In genomic region chr5:136863961-136864674, GRCm38 (mm10) we compare ENCODE assay signal across 8 mouse cellular contexts. TPM values are rescaled to one million over a fixed set of nuclear protein-coding genes. Genes with fewer than 3 reads are reported as not detected.
DNase-seq lines count a peak whose midpoint lies in the region; ATAC-seq lines count a peak whose summit lies in the region.

No protein-coding gene starts in this region.

- peaks cover 18% of the 10 kb centered on the region for H3K36me3 ChIP-seq in embryonic facial prominence, embryonic 12.5 days
- H3K36me3 ChIP-seq in heart, embryonic 11.5 days (ENCODE audit: control insufficient read depth, insufficient read depth, low read length) = no peaks in the 10 kb centered on the region
- H3K36me3 ChIP-seq in liver, embryonic 12.5 days = no peaks in the 10 kb centered on the region
- no peaks in the 10 kb centered on the region for H3K36me3 ChIP-seq in neural tube, embryonic 14.5 days (ENCODE audit: control insufficient read depth, insufficient read depth, low read length)

- peak; percentile 61 for ATAC-seq in embryonic facial prominence, embryonic 12.5 days (ENCODE audit: insufficient number of reproducible peaks, insufficient read depth, low FRiP score, low TSS enrichment)
- ATAC-seq in heart, embryonic 11.5 days (replicated peaks; ENCODE audit: insufficient number of reproducible peaks, low FRiP score, low TSS enrichment) = peak; percentile 80
- peak; percentile 54; the same call in 1 of the 2 replicates for ATAC-seq in liver, embryonic 12.5 days
- ATAC-seq in neural tube, embryonic 14.5 days (ENCODE audit: low read depth) = peak; percentile 49; the same call in 1 of the 2 replicates

- H3K27me3 ChIP-seq in embryonic facial prominence, embryonic 12.5 days = no peaks in the 10 kb centered on the region
- H3K27me3 ChIP-seq in heart, embryonic 11.5 days (ENCODE audit: control insufficient read depth, insufficient read depth, low read length) = no peaks in the 10 kb centered on the region; the same call in 1 of the 2 replicates
- no peaks in the 10 kb centered on the region for H3K27me3 ChIP-seq in liver, embryonic 12.5 days (replicated peaks)
- no peaks in the 10 kb centered on the region for H3K27me3 ChIP-seq in neural tube, embryonic 14.5 days (ENCODE audit: control insufficient read depth, insufficient read depth, low read length)

- H3K4me2 ChIP-seq in embryonic facial prominence, embryonic 12.5 days (replicated peaks) = peak overlapping the region; percentile 36
- peak overlapping the region; percentile 52 for H3K4me2 ChIP-seq in heart, embryonic 11.5 days
- peak overlapping the region; percentile 20 for H3K4me2 ChIP-seq in liver, embryonic 12.5 days
- H3K4me2 ChIP-seq in neural tube, embryonic 14.5 days (ENCODE audit: low read depth, low read length) = 0 out of 2 replicates have a peak overlapping the region, but pooled peaks have one; percentile 12

- H3K4me1 ChIP-seq in embryonic facial prominence, embryonic 12.5 days = peaks cover 61% of the 10 kb centered on the region
- H3K4me1 ChIP-seq in heart, embryonic 11.5 days (ENCODE audit: control insufficient read depth, insufficient read depth, low read length) = peaks cover 33% of the 10 kb centered on the region
- H3K4me1 ChIP-seq in liver, embryonic 12.5 days = peaks cover 22% of the 10 kb centered on the region
- peaks cover 15% of the 10 kb centered on the region for H3K4me1 ChIP-seq in neural tube, embryonic 14.5 days (ENCODE audit: control insufficient read depth, insufficient read depth, low read length)

- DNase-seq in adrenal gland, postnatal 10 days = peak; percentile 37
- DNase-seq in adrenal gland, adult 8-10 months = no peak
- peak; percentile 49 for DNase-seq in kidney, adult 11 months
- peak; percentile 88 to 91 for DNase-seq in thymus, postnatal 36 days

- peaks cover 7% of the 10 kb centered on the region; the same call in 1 of the 2 replicates for H3K9me3 ChIP-seq in embryonic facial prominence, embryonic 12.5 days
- no peaks in the 10 kb centered on the region for H3K9me3 ChIP-seq in heart, embryonic 11.5 days (replicated peaks; ENCODE audit: control insufficient read depth, low read length)
- no peaks in the 10 kb centered on the region for H3K9me3 ChIP-seq in liver, embryonic 12.5 days (replicated peaks)
- no peaks in the 10 kb centered on the region for H3K9me3 ChIP-seq in neural tube, embryonic 14.5 days (ENCODE audit: control insufficient read depth, low read length)

- H3K9ac ChIP-seq in embryonic facial prominence, embryonic 12.5 days = peak overlapping the region; percentile 31; the same call in 1 of the 2 replicates
- peak overlapping the region; percentile 43; the same call in 1 of the 2 replicates for H3K9ac ChIP-seq in heart, embryonic 11.5 days (ENCODE audit: low read depth, low read length)
- H3K9ac ChIP-seq in liver, embryonic 12.5 days = no peak overlapping the region
- H3K9ac ChIP-seq in neural tube, embryonic 14.5 days (replicated peaks; ENCODE audit: low read depth, low read length) = no peak overlapping the region

- WGBS in embryonic facial prominence, embryonic 12.5 days = 7% methylated on average over 14 of the region's 14 CpGs
- 5% methylated on average over 14 of the region's 14 CpGs for WGBS in heart, embryonic 11.5 days (ENCODE audit: insufficient replicate concordance)
- WGBS in liver, embryonic 12.5 days (ENCODE audit: insufficient replicate concordance) = 7% methylated on average over 14 of the region's 14 CpGs
- WGBS in neural tube, embryonic 14.5 days = 16% methylated on average over 14 of the region's 14 CpGs

- peak overlapping the region; percentile 13; the same call in 1 of the 2 replicates for H3K4me3 ChIP-seq in embryonic facial prominence, embryonic 12.5 days
- H3K4me3 ChIP-seq in heart, embryonic 11.5 days (ENCODE audit: low read depth, low read length) = no peak overlapping the region
- no peak overlapping the region for H3K4me3 ChIP-seq in liver, embryonic 12.5 days
- H3K4me3 ChIP-seq in neural tube, embryonic 14.5 days (ENCODE audit: low read depth, low read length) = no peak overlapping the region

- H3K27ac ChIP-seq in embryonic facial prominence, embryonic 12.5 days = peak overlapping the region; percentile 98
- peak overlapping the region; percentile 88 for H3K27ac ChIP-seq in heart, embryonic 11.5 days (ENCODE audit: low read depth, low read length)
- peak overlapping the region; percentile 66 for H3K27ac ChIP-seq in liver, embryonic 12.5 days
- H3K27ac ChIP-seq in neural tube, embryonic 14.5 days (ENCODE audit: low read depth, low read length) = peak overlapping the region; percentile 40; the same call in 1 of the 2 replicates

RNA-seq across cellular contexts. Expression of gene Col26a1, which starts 18.9 kb away (rescaled TPM):
- total RNA-seq in adrenal gland, postnatal 10 days (2021) = 1 to 10 TPM; 6.7 to 8.3 TPM
- 1 to 10 TPM in 2 of 4 experiments, under 1 TPM in 2; 0.22 to 1.4 (median 0.94) TPM for total RNA-seq in adrenal gland, adult 8-10 months (2022)
- 239 and 242 TPM in 2 replicates for polyA plus RNA-seq in embryonic facial prominence, embryonic 12.5 days (2016; fragmentation: Nextera tagmentation; extraction: Ambion mirVana)
- 13.3 and 16.3 TPM in 2 replicates for polyA plus RNA-seq in heart, embryonic 11.5 days (2014; fragmentation: Nextera tagmentation; extraction: Ambion mirVana)
- polyA plus RNA-seq in liver, embryonic 12.5 days (2016; fragmentation: Nextera tagmentation; extraction: Ambion mirVana) = 2.6 and 4.0 TPM in 2 replicates
- 12.6 and 22.7 TPM in 2 replicates for polyA plus RNA-seq in neural tube, embryonic 14.5 days (2014; fragmentation: Nextera tagmentation; extraction: Ambion mirVana)

RNA-seq across cellular contexts. Expression of gene Ift22, which starts 43.8 kb away (rescaled TPM):
- total RNA-seq in adrenal gland, postnatal 10 days (2021) = 10 to 100 TPM; 24.5 to 27.5 TPM
- total RNA-seq in adrenal gland, adult 8-10 months (2022) = 10 to 100 TPM; 30.5 to 53.5 (median 41.9) TPM
- polyA plus RNA-seq in embryonic facial prominence, embryonic 12.5 days (2016; fragmentation: Nextera tagmentation; extraction: Ambion mirVana) = 67.9 and 70.2 TPM in 2 replicates
- polyA plus RNA-seq in heart, embryonic 11.5 days (2014; fragmentation: Nextera tagmentation; extraction: Ambion mirVana) = 41.4 and 45.5 TPM in 2 replicates
- polyA plus RNA-seq in liver, embryonic 12.5 days (2016; fragmentation: Nextera tagmentation; extraction: Ambion mirVana) = 15.4 and 15.7 TPM in 2 replicates
- polyA plus RNA-seq in neural tube, embryonic 14.5 days (2014; fragmentation: Nextera tagmentation; extraction: Ambion mirVana) = 113 and 119 TPM in 2 replicates

Comparison
In these comparisons a context has a peak if more than half of its experiments do, and no peak if none do; other contexts are left out.
1. H3K27ac ChIP-seq: peak in every context shown above with its lines; median percentile 98 in embryonic facial prominence, embryonic 12.5 days; 88 in heart, embryonic 11.5 days; 66 in liver, embryonic 12.5 days; 40 in neural tube, embryonic 14.5 days.
2. H3K9ac ChIP-seq: peak in embryonic facial prominence, embryonic 12.5 days (single experiment) and heart, embryonic 11.5 days (single experiment); none in liver, embryonic 12.5 days (single experiment) and neural tube, embryonic 14.5 days (single experiment).
3. RNA of gene Col26a1, which starts 18.9 kb away (polyA plus RNA-seq): 239 to 242 TPM in embryonic facial prominence, embryonic 12.5 days; 13.3 to 16.3 TPM in heart, embryonic 11.5 days, 12.6 to 22.7 TPM in neural tube, embryonic 14.5 days and 2.6 to 4.0 TPM in liver, embryonic 12.5 days; every median in the first group is over 10 times any median in the second.
4. Peak in every context shown above with its lines, with median percentiles within 50 percentile points of each other: ATAC-seq and H3K4me2 ChIP-seq.